Mouse (Mus musculus): Measurements from ENCODE around the gene Atrip. TPM values are rescaled to one million over a fixed set of nuclear protein-coding genes. Genes with fewer than 3 reads are reported as not detected.

Atrip gene
- polyA plus RNA-seq, 1 experiment: 13.0 TPM

- H3K27ac ChIP-seq (ENCODE audit: insufficient read depth, low read length): no peak overlapping the region
- no peak for TF ChIP-seq CTCF (IDR thresholded peaks at IDR 0.05; ENCODE audit: borderline replicate concordance, insufficient read depth, low read length)
- no peak for TF ChIP-seq POLR2A (IDR thresholded peaks at IDR 0.05; ENCODE audit: low read depth, low read length)
- no peaks in the 10 kb centered on the region for H3K4me1 ChIP-seq (ENCODE audit: control insufficient read depth, insufficient read depth, low read length)
- no peak overlapping the region for H3K4me3 ChIP-seq (ENCODE audit: insufficient read depth, low read length)
Observed at GRCm38 (mm10) chr9:109031001-109031400, 42.9 kb downstream of the Atrip start.

GRCm38 (mm10) chr9:109030312-109030711 lies 43.6 kb downstream of the Atrip start:
- no peaks in the 10 kb centered on the region for H3K4me1 ChIP-seq (ENCODE audit: control insufficient read depth, insufficient read depth, low read length)
- TF ChIP-seq CTCF (IDR thresholded peaks at IDR 0.05; ENCODE audit: borderline replicate concordance, insufficient read depth, low read length): no peak
- no peak for TF ChIP-seq POLR2A (IDR thresholded peaks at IDR 0.05; ENCODE audit: low read depth, low read length)
- H3K27ac ChIP-seq (ENCODE audit: insufficient read depth, low read length): no peak overlapping the region
- H3K4me3 ChIP-seq (ENCODE audit: insufficient read depth, low read length): no peak overlapping the region

GRCm38 (mm10) chr9:109028919-109029318 lies 45.0 kb downstream of the Atrip start:
- Histone ChIP-seq H3K4me3 (ENCODE audit: insufficient read depth, low read length) (no peak overlapping the region), H3K4me1 (ENCODE audit: control insufficient read depth, insufficient read depth, low read length) (no peaks in the 10 kb centered on the region), H3K27ac (ENCODE audit: insufficient read depth, low read length) (no peak overlapping the region)
- TF ChIP-seq CTCF (IDR thresholded peaks at IDR 0.05; ENCODE audit: borderline replicate concordance, insufficient read depth, low read length): no peak
- TF ChIP-seq POLR2A (IDR thresholded peaks at IDR 0.05; ENCODE audit: low read depth, low read length): no peak

- Histone ChIP-seq H3K4me1 (ENCODE audit: control insufficient read depth, insufficient read depth, low read length) (no peaks in the 10 kb centered on the region), H3K4me3 (ENCODE audit: insufficient read depth, low read length) (no peak overlapping the region), H3K27ac (ENCODE audit: insufficient read depth, low read length) (no peak overlapping the region)
- TF ChIP-seq POLR2A (IDR thresholded peaks at IDR 0.05; ENCODE audit: low read depth, low read length): no peak
- TF ChIP-seq CTCF (IDR thresholded peaks at IDR 0.05; ENCODE audit: borderline replicate concordance, insufficient read depth, low read length): no peak
Observed at GRCm38 (mm10) chr9:109028421-109028820, 45.5 kb downstream of the Atrip start.

GRCm38 (mm10) chr9:109027521-109027920 lies 46.4 kb downstream of the Atrip start:
- Histone ChIP-seq H3K4me3 (ENCODE audit: insufficient read depth, low read length) (no peak overlapping the region), H3K4me1 (ENCODE audit: control insufficient read depth, insufficient read depth, low read length) (no peaks in the 10 kb centered on the region), H3K27ac (ENCODE audit: insufficient read depth, low read length) (no peak overlapping the region)
- TF ChIP-seq CTCF (IDR thresholded peaks at IDR 0.05; ENCODE audit: borderline replicate concordance, insufficient read depth, low read length) (no peak), POLR2A (IDR thresholded peaks at IDR 0.05; ENCODE audit: low read depth, low read length) (no peak)

GRCm38 (mm10) chr9:109022866-109023685 lies 50.8 kb downstream of the Atrip start:
- no peaks in the 10 kb centered on the region for H3K4me1 ChIP-seq (ENCODE audit: control insufficient read depth, insufficient read depth, low read length)
- no peak for TF ChIP-seq POLR2A (IDR thresholded peaks at IDR 0.05; ENCODE audit: low read depth, low read length)
- no peak for TF ChIP-seq CTCF (IDR thresholded peaks at IDR 0.05; ENCODE audit: borderline replicate concordance, insufficient read depth, low read length)

GRCm38 (mm10) chr9:109021428-109021827 lies 52.5 kb downstream of the Atrip start:
- H3K4me1 ChIP-seq (ENCODE audit: control insufficient read depth, insufficient read depth, low read length): no peaks in the 10 kb centered on the region
- H3K4me3 ChIP-seq (ENCODE audit: insufficient read depth, low read length): no peak overlapping the region
- no peak overlapping the region for H3K27ac ChIP-seq (ENCODE audit: insufficient read depth, low read length)
- no peak for TF ChIP-seq POLR2A (IDR thresholded peaks at IDR 0.05; ENCODE audit: low read depth, low read length)
- no peak for TF ChIP-seq CTCF (IDR thresholded peaks at IDR 0.05; ENCODE audit: borderline replicate concordance, insufficient read depth, low read length)

More at GRCm38 (mm10) chr9:109022866-109023685, 50.8 kb downstream of the Atrip start:
- H3K4me3 ChIP-seq (ENCODE audit: insufficient read depth, low read length): no peak overlapping the region
- no peak overlapping the region for H3K27ac ChIP-seq (ENCODE audit: insufficient read depth, low read length)

- TF ChIP-seq CTCF (IDR thresholded peaks at IDR 0.05; ENCODE audit: borderline replicate concordance, insufficient read depth, low read length): no peak
- H3K27ac ChIP-seq (ENCODE audit: insufficient read depth, low read length): no peak overlapping the region
- H3K4me3 ChIP-seq (ENCODE audit: insufficient read depth, low read length): no peak overlapping the region
- no peaks in the 10 kb centered on the region for H3K4me1 ChIP-seq (ENCODE audit: control insufficient read depth, insufficient read depth, low read length)
Observed at GRCm38 (mm10) chr9:109016973-109017604, 56.8 kb downstream of the Atrip start.

GRCm38 (mm10) chr9:109015397-109015796 lies 58.5 kb downstream of the Atrip start:
- Histone ChIP-seq H3K4me1 (ENCODE audit: control insufficient read depth, insufficient read depth, low read length) (no peaks in the 10 kb centered on the region), H3K4me3 (ENCODE audit: insufficient read depth, low read length) (no peak overlapping the region), H3K27ac (ENCODE audit: insufficient read depth, low read length) (no peak overlapping the region)
- TF ChIP-seq CTCF (IDR thresholded peaks at IDR 0.05; ENCODE audit: borderline replicate concordance, insufficient read depth, low read length) (no peak), POLR2A (IDR thresholded peaks at IDR 0.05; ENCODE audit: low read depth, low read length) (no peak)

- no peaks in the 10 kb centered on the region for H3K4me1 ChIP-seq (ENCODE audit: control insufficient read depth, insufficient read depth, low read length)
- H3K4me3 ChIP-seq (ENCODE audit: insufficient read depth, low read length): no peak overlapping the region
- no peak overlapping the region for H3K27ac ChIP-seq (ENCODE audit: insufficient read depth, low read length)
- no peak for TF ChIP-seq CTCF (IDR thresholded peaks at IDR 0.05; ENCODE audit: borderline replicate concordance, insufficient read depth, low read length)
- TF ChIP-seq POLR2A (IDR thresholded peaks at IDR 0.05; ENCODE audit: low read depth, low read length): no peak
Observed at GRCm38 (mm10) chr9:109010316-109010690, 63.6 kb downstream of the Atrip start.

All from embryonic fibroblast, embryonic 13.5 days (primary cell).